Mouse (Mus musculus): ENCODE measurements around the gene Plek.

Gene Plek

DNA sequence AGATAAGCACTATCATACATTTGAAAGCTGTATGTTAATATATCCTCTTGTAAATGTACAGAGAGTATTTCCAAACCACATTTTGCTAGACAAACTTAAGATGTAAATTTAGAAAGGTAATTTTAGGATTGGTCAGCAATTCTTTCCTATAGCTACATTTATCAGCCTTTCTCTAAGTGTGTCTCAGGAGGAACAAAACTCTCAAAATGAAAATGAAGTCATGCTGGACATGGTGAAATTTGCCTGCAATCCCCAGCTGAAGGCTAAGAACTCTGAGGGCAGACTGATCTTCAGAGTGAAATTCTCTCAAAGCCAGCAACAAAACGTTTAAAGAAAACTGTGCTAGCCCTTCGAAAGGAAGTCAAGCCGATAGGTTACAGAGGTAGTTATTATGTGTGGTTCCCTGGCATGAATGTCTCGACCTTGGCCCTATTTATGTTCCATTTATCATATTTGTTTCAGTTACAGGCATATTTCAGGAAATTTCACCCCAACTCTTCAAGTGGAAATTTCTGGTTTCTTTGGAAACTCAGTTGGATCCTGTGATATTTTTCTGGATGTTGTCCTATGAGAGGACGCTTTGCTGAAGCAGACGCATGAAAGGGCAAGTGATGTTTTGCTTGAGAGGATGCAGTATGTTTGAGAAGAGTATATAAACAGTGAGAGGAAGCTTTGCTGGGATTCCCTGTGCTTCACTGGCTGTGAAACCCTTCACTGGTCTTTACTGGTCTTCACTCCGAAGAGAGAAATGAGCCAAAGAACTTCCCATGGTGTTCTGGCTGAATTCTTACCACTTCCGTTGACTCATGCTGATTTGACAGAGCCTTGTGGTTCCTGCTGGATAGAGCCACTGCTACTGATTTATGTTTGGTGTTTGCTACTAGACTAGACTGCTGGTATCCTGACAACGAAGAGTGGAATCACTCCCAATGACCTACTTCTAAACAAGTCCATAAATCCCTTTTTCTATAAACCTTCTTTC, 51.5 kb downstream of the Plek start:
- peak; percentile 18 for DNase-seq (ENCODE audit: low read depth, low spot score)

DNA sequence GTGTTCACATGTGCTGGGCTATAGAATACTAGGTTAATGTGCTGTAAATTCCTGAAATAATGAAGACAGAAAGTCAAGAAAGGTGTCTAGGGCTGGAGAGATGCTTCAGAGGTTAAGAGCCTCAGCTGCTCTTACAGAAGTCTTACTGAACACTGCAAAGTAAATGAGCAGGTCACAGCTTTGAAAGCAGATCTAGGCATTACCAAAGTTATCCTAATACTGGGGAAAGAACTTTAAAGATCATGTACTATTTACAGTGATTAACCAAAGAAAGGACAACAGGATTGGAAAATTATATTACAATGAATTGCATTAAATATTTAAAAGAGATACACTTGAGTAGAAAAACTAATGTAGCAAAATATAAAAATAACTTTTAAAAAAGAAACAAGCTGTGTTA, 52.2 kb downstream of the Plek start:
- DNase-seq (ENCODE audit: low read depth, low spot score), result no peak

DNA sequence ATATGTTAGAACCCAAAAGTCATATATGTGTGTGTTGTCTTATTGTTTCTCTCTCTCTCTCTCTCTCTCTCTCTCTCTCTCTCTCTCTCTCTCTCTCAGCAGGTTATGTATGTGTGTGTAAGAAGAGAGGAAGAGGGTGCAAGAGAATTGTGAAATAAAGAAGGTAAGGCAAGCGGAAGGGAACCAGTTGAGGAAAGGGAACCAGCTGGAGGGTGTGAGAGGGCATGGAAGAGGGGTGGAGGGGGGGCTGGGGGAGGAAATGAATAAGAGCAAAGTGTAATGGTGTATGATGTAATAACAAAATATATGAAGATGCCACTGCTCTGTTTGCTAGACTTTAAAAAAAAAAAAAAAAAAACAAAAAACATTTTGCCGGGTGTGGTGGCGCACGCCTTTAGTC, 52.8 kb downstream of the Plek start:
- no peak for DNase-seq (ENCODE audit: low read depth, low spot score)

GRCm38 (mm10) chr11:16997465-16997864, 54.7 kb downstream of the Plek start:
- no peak for DNase-seq (ENCODE audit: low read depth, low spot score)

DNA sequence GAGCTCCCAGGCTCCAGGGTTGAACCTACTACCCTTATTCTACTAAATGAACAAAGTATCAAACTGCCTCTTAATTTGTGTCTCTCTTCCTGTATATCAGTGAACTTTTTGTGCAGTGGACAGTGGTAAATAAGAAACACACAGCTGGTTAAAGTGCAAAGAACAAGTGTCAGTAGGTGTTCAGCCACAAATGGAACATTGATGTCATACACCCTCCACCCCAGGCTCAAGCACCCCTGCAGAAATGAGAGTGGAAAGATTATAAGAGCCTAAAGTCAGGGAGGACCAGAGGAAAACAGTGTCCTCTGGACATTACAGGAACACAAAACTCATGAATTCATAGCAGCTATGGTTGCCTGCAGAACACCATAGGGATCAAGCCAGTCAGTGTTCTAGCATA, 55.4 kb downstream of the Plek start:
- DNase-seq (ENCODE audit: low read depth, low spot score), result no peak

GRCm38 (mm10) chr11:16992880-16993279, 59.3 kb downstream of the Plek start:
- DNase-seq (ENCODE audit: low read depth, low spot score), result no peak

DNA sequence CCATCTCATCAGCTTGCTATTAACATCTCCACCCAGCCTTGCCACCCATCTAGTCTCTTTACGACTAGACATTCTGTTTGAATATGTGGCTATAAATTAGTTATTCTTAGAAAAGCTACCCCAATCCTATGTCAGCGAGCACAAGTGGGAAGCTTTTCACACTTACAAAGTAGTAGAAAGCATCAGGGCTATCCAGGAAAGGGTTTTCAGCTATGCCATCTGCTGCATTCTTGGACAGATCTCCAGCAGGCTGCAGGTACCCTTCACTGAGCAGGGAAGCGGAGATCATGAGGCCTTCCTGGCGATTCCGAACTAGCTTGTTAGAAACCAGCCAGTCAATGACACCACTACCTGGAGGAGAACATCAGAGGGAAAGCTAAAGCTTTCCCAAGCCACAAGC, 62.3 kb downstream of the Plek start:
- no peak for DNase-seq (ENCODE audit: low read depth, low spot score)

GRCm38 (mm10) chr11:16987745-16988328, 64.3 kb downstream of the Plek start:
- no peak for DNase-seq (ENCODE audit: low read depth, low spot score)

- DNase-seq (ENCODE audit: low read depth, low spot score), result no peak
Observed at GRCm38 (mm10) chr11:16986550-16987187, 65.5 kb downstream of the Plek start.

DNA sequence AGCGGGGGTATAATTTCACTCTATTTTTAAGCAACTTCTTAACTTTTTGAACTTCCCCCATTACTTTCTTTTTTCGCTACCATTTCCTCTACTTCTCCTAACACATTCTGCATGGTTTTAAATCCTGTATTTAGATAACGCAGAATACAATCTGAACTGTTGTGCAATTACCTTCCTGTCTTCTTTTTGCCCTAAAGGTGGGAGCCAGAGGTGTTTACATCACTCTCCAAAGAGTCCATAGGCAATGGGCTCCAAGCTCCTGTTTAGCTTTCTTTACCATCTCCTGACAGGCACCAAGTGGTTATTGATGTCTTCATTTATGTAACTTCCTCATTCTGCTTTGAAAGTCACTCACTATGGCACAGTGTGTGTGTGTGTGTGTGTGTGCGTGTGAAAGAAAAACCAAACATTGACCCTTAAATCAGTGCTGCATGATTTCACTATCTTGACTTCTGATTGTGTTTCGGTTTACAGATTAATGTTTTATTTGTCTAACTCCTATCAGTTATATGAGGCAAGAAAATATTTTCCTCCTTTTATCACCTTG, 73.9 kb downstream of the Plek start:
- DNase-seq (ENCODE audit: low read depth, low spot score), result no peak

GRCm38 (mm10) chr11:16977611-16978010, 74.6 kb downstream of the Plek start:
- DNase-seq (ENCODE audit: low read depth, low spot score), result no peak

GRCm38 (mm10) chr11:16976937-16977336, 75.2 kb downstream of the Plek start:
- DNase-seq (ENCODE audit: low read depth, low spot score), result no peak

- no peak for DNase-seq (ENCODE audit: low read depth, low spot score)
Observed at GRCm38 (mm10) chr11:16973086-16973485, 79.1 kb downstream of the Plek start.

DNA sequence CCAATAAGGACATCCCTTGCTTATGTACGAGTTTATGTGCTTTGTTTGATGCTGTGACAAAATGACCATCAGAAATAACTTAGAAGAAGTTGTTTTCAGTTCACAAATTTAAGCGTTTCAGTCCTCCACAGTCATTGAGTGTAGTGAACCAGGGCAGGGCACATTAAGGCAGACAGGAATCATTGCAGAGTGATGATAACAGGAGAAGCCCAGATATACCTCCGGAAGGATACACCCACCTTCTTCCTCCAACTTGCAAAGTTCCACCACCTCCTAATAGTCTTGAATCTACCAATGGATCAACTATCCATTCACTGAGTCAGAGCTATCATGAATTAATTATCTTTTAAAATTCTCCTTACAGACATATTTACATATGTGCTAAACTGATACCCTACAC, 80.2 kb downstream of the Plek start:
- no peak for DNase-seq (ENCODE audit: low read depth, low spot score)

GRCm38 (mm10) chr11:16969650-16970049, 82.5 kb downstream of the Plek start:
- DNase-seq (ENCODE audit: low read depth, low spot score), result no peak

- peak; percentile 67 for DNase-seq (ENCODE audit: low read depth, low spot score)
Observed at GRCm38 (mm10) chr11:16967806-16968205, 84.4 kb downstream of the Plek start.

- DNase-seq (ENCODE audit: low read depth, low spot score), result no peak
Observed at GRCm38 (mm10) chr11:16958520-16958919, 93.7 kb downstream of the Plek start.

- DNase-seq (ENCODE audit: low read depth, low spot score), result no peak
Observed at GRCm38 (mm10) chr11:16957030-16957429, 95.2 kb downstream of the Plek start.

GRCm38 (mm10) chr11:16956115-16956862, 95.9 kb downstream of the Plek start:
- DNase-seq (ENCODE audit: low read depth, low spot score), result no peak

DNA sequence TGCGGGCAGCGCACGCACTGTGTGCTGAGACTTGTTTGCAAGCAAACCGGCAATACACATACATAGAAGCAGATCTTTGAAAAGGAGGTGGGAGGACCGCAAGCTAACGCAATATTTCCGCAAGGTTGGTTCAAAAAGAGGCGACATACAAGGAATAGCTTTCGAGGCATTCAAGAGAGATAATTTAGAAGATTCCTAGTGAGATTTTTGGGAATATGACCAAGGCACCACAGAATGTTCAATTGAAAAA, 100.5 kb downstream of the Plek start:
- DNase-seq (ENCODE audit: low read depth, low spot score), result peak; percentile 26

- DNase-seq (ENCODE audit: low read depth, low spot score), result peak; percentile 99
Observed at GRCm38 (mm10) chr11:16950976-16951760, 101.0 kb downstream of the Plek start, which contains the start of gene Fbxo48. Gene Fbxo48 (plus strand): TSS chr11:16951375.
